Mouse (Mus musculus) CH12.LX (cell line): Measurements from ENCODE around the gene Coq10b. TPM values are rescaled to one million over a fixed set of nuclear protein-coding genes. Genes with fewer than 3 reads are reported as not detected.
A peak's percentile ranks its signal among the peaks of the same experiment; 100 is the strongest.

Experiments
- DNase-seq: peaks from one replicate; pipeline ENCODE4 v3.0.0-alpha.2; 2013; ENCODE audit errors: extremely low read depth
- H3K27ac ChIP-seq: 2 replicates; pipeline ENCODE4 v1.5.1; 2012; ENCODE audit warnings: low read depth, mild to moderate bottlenecking, control low read depth, moderate library complexity; ENCODE audit not compliant: insufficient read depth
- H3K27me3 ChIP-seq: replicated peaks from 2 replicates; pipeline ENCODE3; 2012; ENCODE audit warnings: inconsistent platforms
- H3K36me3 ChIP-seq, 2 experiments: replicated peaks in 1 of 2; 2 replicates each; pipeline versions ENCODE3 to v1.6.1; 2012; ENCODE audit warnings: inconsistent platforms in 1 of 2, low read length in 1 of 2, mild to moderate bottlenecking in 1 of 2, mixed read lengths in 1 of 2, moderate library complexity in 1 of 2; ENCODE audit not compliant: control insufficient read depth in 1 of 2, insufficient read depth in 1 of 2
- H3K4me1 ChIP-seq, 2 experiments: 2 replicates each; pipeline ENCODE4 v1.6.1; 2012; ENCODE audit warnings: inconsistent platforms in 1 of 2, moderate library complexity in 1 of 2; ENCODE audit not compliant: insufficient read depth in 2 of 2, control insufficient read depth in 1 of 2
- H3K4me2 ChIP-seq: 2 replicates; pipeline ENCODE4 v1.6.1; 2012; ENCODE audit warnings: low read depth, mild to moderate bottlenecking, control low read depth; ENCODE audit not compliant: poor library complexity, insufficient read depth, severe bottlenecking
- H3K4me3 ChIP-seq, 3 experiments: fragments of 150-350 bp in 1 of 3; sonication (generic) in 1 of 3; replicated peaks in 1 of 3; 2 replicates each; pipeline versions ENCODE3 to v1.5.1; 2011 to 2012; ENCODE audit warnings: low read depth in 2 of 3, low read length in 2 of 3, mild to moderate bottlenecking in 2 of 3, moderate library complexity in 2 of 3, control low read depth in 1 of 3, improper control_type of control experiment in 1 of 3, inconsistent platforms in 1 of 3, mixed read lengths in 1 of 3; ENCODE audit not compliant: poor library complexity in 1 of 3
- H3K79me2 ChIP-seq: replicated peaks from 2 replicates; pipeline ENCODE4 v1.6.1; 2012; ENCODE audit warnings: mild to moderate bottlenecking, moderate library complexity; ENCODE audit not compliant: control insufficient read depth, poor library complexity, insufficient read depth, severe bottlenecking; ENCODE audit errors: extremely low read depth
- H3K9ac ChIP-seq: 2 replicates; pipeline ENCODE4 v1.6.1; 2012; ENCODE audit warnings: low read depth, mild to moderate bottlenecking, control low read depth, moderate library complexity; ENCODE audit not compliant: insufficient read depth
- H3K9me3 ChIP-seq: replicated peaks from 2 replicates; pipeline ENCODE3; 2012; ENCODE audit warnings: low read length, inconsistent platforms, mixed read lengths
- BHLHE40 ChIP-seq: IDR thresholded peaks from 2 replicates; pipeline ENCODE4 v1.6.1; 2011; ENCODE audit warnings: mild to moderate bottlenecking, low read depth, low read length, improper control_type of control experiment
- CHD1 ChIP-seq: IDR thresholded peaks from 2 replicates; pipeline ENCODE4 v1.6.1; 2012; ENCODE audit warnings: low read depth, low read length, improper control_type of control experiment, inconsistent platforms
- CHD2 ChIP-seq: IDR thresholded peaks from 2 replicates; pipeline ENCODE4 v1.6.1; 2011; ENCODE audit warnings: low read length, improper control_type of control experiment
- CTCF ChIP-seq, 2 experiments: IDR thresholded peaks in 1 of 2; conservative IDR thresholded peaks in 1 of 2; 2 replicates each; pipeline ENCODE4 v1.5.1; 2011 to 2012; ENCODE audit warnings: low read depth in 2 of 2, low read length in 2 of 2, improper control_type of control experiment in 1 of 2, inconsistent platforms in 1 of 2, mild to moderate bottlenecking in 1 of 2, moderate library complexity in 1 of 2
- ELF1 ChIP-seq: IDR thresholded peaks from 2 replicates; pipeline ENCODE4 v1.6.1; 2014; ENCODE audit warnings: low read depth, mild to moderate bottlenecking, inconsistent platforms, low read length, improper control_type of control experiment
- EP300 ChIP-seq: IDR thresholded peaks from 2 replicates; pipeline ENCODE4 v1.6.1; 2011; ENCODE audit warnings: low read length, improper control_type of control experiment
- ETS1 ChIP-seq: conservative IDR thresholded peaks from 2 replicates; pipeline ENCODE4 v1.6.1; 2012; ENCODE audit warnings: low read depth, mild to moderate bottlenecking, inconsistent platforms, low read length, improper control_type of control experiment, moderate library complexity
- HCFC1 ChIP-seq: IDR thresholded peaks from 2 replicates; pipeline ENCODE4 v1.6.1; 2012; ENCODE audit warnings: low read depth, mild to moderate bottlenecking, inconsistent platforms, low read length, improper control_type of control experiment
- JUN ChIP-seq: IDR thresholded peaks from 2 replicates; pipeline ENCODE4 v1.6.1; 2011; ENCODE audit warnings: low read depth, mild to moderate bottlenecking, low read length, improper control_type of control experiment, moderate library complexity; ENCODE audit not compliant: insufficient read depth
- JUND ChIP-seq: conservative IDR thresholded peaks from 2 replicates; pipeline ENCODE4 v1.6.1; 2011; ENCODE audit warnings: low read depth, low read length, improper control_type of control experiment
- MAFK ChIP-seq: IDR thresholded peaks from 2 replicates; pipeline ENCODE4 v1.6.1; 2011; ENCODE audit warnings: low read length, improper control_type of control experiment; ENCODE audit not compliant: insufficient replicate concordance
- MAX ChIP-seq: IDR thresholded peaks from 2 replicates; pipeline ENCODE4 v1.6.1; 2011; ENCODE audit warnings: low read length, improper control_type of control experiment
- MAZ ChIP-seq: IDR thresholded peaks from 2 replicates; pipeline ENCODE4 v1.6.1; 2012; ENCODE audit warnings: low read depth, mild to moderate bottlenecking, inconsistent platforms, low read length, improper control_type of control experiment, moderate library complexity
- MEF2A ChIP-seq: IDR thresholded peaks from 2 replicates; pipeline ENCODE4 v1.6.1; 2014; ENCODE audit warnings: low read depth, mild to moderate bottlenecking, inconsistent platforms, low read length, improper control_type of control experiment, borderline replicate concordance
- MYC ChIP-seq: IDR thresholded peaks from 2 replicates; pipeline ENCODE4 v1.6.1; 2011; ENCODE audit warnings: low read depth, mild to moderate bottlenecking, improper control_type of control experiment, low read length
- PAX5 ChIP-seq: IDR thresholded peaks from 2 replicates; pipeline ENCODE4 v1.6.1; 2012; ENCODE audit warnings: low read length, inconsistent platforms, mixed read lengths
- POLR2AphosphoS2 ChIP-seq: IDR thresholded peaks from 2 replicates; pipeline ENCODE4 v1.6.1; 2011; ENCODE audit warnings: low read depth, low read length, improper control_type of control experiment
- RAD21 ChIP-seq: IDR thresholded peaks from 2 replicates; pipeline ENCODE4 v1.6.1; 2011; ENCODE audit warnings: low read depth, mild to moderate bottlenecking, low read length, improper control_type of control experiment, moderate library complexity
- SMC3 ChIP-seq: IDR thresholded peaks from 2 replicates; pipeline ENCODE4 v1.6.1; 2011; ENCODE audit warnings: low read depth, low read length, improper control_type of control experiment
- TBP ChIP-seq: conservative IDR thresholded peaks from 2 replicates; pipeline ENCODE4 v1.6.1; 2011; ENCODE audit warnings: low read depth, low read length, improper control_type of control experiment
- UBTF ChIP-seq: IDR thresholded peaks from 2 replicates; pipeline ENCODE4 v1.6.1; 2012; ENCODE audit warnings: low read depth, mild to moderate bottlenecking, inconsistent platforms, low read length, improper control_type of control experiment, moderate library complexity
- USF1 ChIP-seq: IDR thresholded peaks from 2 replicates; pipeline ENCODE4 v1.6.1; 2014; ENCODE audit warnings: low read depth, mild to moderate bottlenecking, inconsistent platforms, low read length, improper control_type of control experiment
- USF2 ChIP-seq: conservative IDR thresholded peaks from 2 replicates; pipeline ENCODE4 v1.6.1; 2011; ENCODE audit warnings: low read depth, low read length, improper control_type of control experiment
- ZMIZ1 ChIP-seq: IDR thresholded peaks from 2 replicates; pipeline ENCODE4 v1.6.1; 2012; ENCODE audit warnings: low read depth, mild to moderate bottlenecking, inconsistent platforms, low read length, improper control_type of control experiment
- ZNF384 ChIP-seq: IDR thresholded peaks from 2 replicates; pipeline ENCODE4 v1.6.1; 2012; ENCODE audit warnings: low read depth, low read length, improper control_type of control experiment, inconsistent platforms
- dilution Hi-C: fragments of 300-500 bp; cut with MboI; formaldehyde crosslinking; loops from 2 replicates; pipeline ENCODE4 v1.14.3; 2020; ENCODE audit warnings: low sequenced_read_pairs; ENCODE audit not compliant: extremely low pct_unique_long_range_greater_than_20kb, extremely low pct_ligation_motif_present
- in situ Hi-C: fragments of 300-500 bp; cut with MboI; formaldehyde crosslinking; loops from 3 replicates; pipeline ENCODE4 v1.14.3; 2019; ENCODE audit warnings: low sequenced_read_pairs, low pct_ligation_motif_present, low pct_unique_long_range_greater_than_20kb, mixed read lengths
- polyA plus RNA-seq: library from polyadenylated mRNA; unstranded; fragments of >175 nt; gene quantifications from 2 replicates; pipeline ENCODE4 v1.2.1, GENCODE M21; 2012; ENCODE audit warnings: low read depth; ENCODE audit not compliant: insufficient read length
- total RNA-seq, 2 experiments: library from RNA; depleted of rRNA; stranded (reverse); fragments of 300-350 nt in 1 of 2; fragments of >200 nt in 1 of 2; gene quantifications; 2 replicates each; pipeline ENCODE4 v1.2.3; 2012 to 2014

Coq10b gene
- total and polyA plus RNA-seq, 3 experiments = 3.0 to 14.4 (median 7.0) TPM

DNA sequence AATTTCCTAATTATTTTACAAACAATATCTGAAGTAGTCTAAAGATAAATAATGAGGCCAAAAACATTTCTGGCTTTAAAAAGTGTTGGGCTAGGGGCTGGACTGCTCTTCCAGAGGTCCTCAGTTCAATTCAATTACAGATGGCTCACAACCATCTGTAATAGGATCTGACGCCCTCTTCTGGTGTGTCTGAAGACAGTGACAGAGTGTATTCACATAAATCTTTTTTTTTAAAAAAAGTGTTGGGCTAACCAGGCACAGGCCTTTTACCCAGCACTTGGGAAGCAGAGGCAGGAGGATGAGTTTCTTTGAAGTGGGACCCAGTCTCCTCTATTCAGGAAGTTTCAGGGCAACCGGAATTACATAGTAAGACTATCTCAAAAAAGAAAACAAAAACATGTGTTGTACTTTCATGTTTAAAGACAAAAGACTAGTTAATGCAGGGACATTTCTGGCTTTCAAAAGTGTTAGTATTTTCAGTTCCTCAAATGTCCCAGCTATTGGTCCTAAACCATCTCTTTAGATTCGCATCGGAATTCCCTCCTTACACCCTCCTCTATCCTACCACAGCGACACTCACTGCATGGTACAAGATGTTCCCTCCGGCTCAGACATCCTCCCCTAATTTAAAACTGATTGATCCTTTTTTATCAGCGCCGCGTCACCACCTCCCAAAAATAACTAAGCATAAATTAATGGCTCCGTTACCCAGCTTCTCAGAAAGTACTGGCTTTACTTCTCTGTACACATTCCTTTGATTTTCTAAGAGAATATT, 26.7 kb upstream of the Coq10b start (continued):
- TF ChIP-seq USF2 (no peak), POLR2AphosphoS2 (no peak), RAD21 (no peak), CHD2 (no peak), SMC3 (no peak), CTCF (conservative IDR thresholded peaks at IDR 0.05 in 1 of 2, IDR thresholded peaks at IDR 0.05 in 1 of 2; ENCODE audit: low read depth in 2 of 2, low read length in 2 of 2) (peak in 1 of 2 experiments; percentile 34; a peak in 2 of 4 replicates), ELF1 (0 out of 2 replicates have a peak, but pooled peaks have one; percentile 21), MYC (no peak), BHLHE40 (no peak), HCFC1 (no peak; the same call in 1 of the 2 replicates), ZMIZ1 (no peak), EP300 (peak; percentile 74; the same call in 1 of the 2 replicates)

- Histone ChIP-seq H3K4me2 (peak overlapping the region; percentile 98), H3K27me3 (no peaks in the 10 kb centered on the region), H3K9ac (peak overlapping the region; percentile 92), H3K9me3 (no peaks in the 10 kb centered on the region), H3K79me2 (peaks cover 54% of the 10 kb centered on the region), H3K4me3 (peak overlapping the region; percentile 92 to 99 (median 92)), H3K27ac (peak overlapping the region; percentile 89)
- DNase-seq = peak; percentile 21
- in situ Hi-C loops = no loop called here
- 0 out of 2 replicates have a peak, but pooled peaks have one; percentile 72 for TF ChIP-seq UBTF
- TF ChIP-seq BHLHE40 = no peak
- no peak for TF ChIP-seq ZMIZ1
- TF ChIP-seq, all 38 proteins: peak for 1
- Histone ChIP-seq H3K36me3 (peaks cover 0 to 13% of the 10 kb centered on the region in 2 experiments), H3K4me1 (peaks cover 5 to 40% of the 10 kb centered on the region in 2 experiments)
- dilution Hi-C loops = no loop called here
These were observed 25.9 kb upstream of the Coq10b start for GRCm38 (mm10) chr1:55026444-55027252.

DNA sequence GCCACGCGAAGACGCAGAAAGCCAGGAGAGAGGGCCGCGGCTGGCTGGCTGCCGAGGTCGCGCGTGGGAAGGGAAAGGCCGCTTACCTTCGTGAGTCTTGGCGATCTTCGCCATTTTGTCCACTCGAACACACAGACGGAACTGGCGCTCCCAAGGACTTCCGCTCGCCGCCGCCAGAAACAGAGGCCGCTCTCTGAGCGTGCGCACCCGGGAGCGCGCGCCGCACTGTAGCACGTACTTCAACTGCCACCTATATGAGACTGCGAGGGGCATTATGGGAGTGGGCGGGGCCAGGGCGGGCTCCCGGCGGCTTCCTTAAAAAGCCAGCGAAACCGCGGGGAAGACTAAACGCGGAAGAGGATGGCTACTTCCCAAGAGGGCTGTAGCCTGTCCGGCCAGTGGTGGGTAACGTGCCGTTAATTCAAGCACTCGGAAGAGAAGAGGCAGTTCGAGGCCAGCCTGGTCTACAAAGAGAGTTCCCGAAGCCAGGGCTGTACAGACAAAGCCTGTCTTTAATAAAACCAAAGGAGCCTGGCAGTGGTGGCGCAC, 25.2 kb upstream of the Coq10b start, which contains the start of gene Sf3b1:
Sf3b1 (minus strand) TSS at position 229 of the 549 bp plus-strand sequence.
- Histone ChIP-seq H3K36me3 (peaks cover 0 to 11% of the 10 kb centered on the region in 2 experiments), H3K4me1 (peaks cover 5 to 40% of the 10 kb centered on the region in 2 experiments), H3K27ac (peak within 1 kb of the TSS; percentile 89), H3K9me3 (no peaks in the 10 kb centered on the region), H3K4me2 (peak within 1 kb of the TSS; percentile 98), H3K9ac (peak within 1 kb of the TSS; percentile 92), H3K27me3 (no peaks in the 10 kb centered on the region), H3K79me2 (peaks cover 47% of the 10 kb centered on the region), H3K4me3 (peak within 1 kb of the TSS; percentile 92 to 99 (median 92))
- in situ Hi-C loops (no loop called here), dilution Hi-C loops (no loop called here)
- peak; percentile 96 for DNase-seq
- TF ChIP-seq MAX = peak; percentile 52; the same call in 1 of the 2 replicates
- no peak for TF ChIP-seq SMC3
- TF ChIP-seq ELF1 = peak; percentile 96
- no peak for TF ChIP-seq JUN
- TF ChIP-seq MEF2A = peak; percentile 63
- TF ChIP-seq JUND = no peak
- TF ChIP-seq PAX5 = no peak
- TF ChIP-seq RAD21 = no peak
- 0 out of 2 replicates have a peak, but pooled peaks have one; percentile 6 for TF ChIP-seq ZNF384
- TF ChIP-seq TBP = peak; percentile 96
- no peak for TF ChIP-seq CHD2
- TF ChIP-seq MAZ = no peak
- no peak for TF ChIP-seq USF1
- peak; percentile 95 for TF ChIP-seq POLR2AphosphoS2
- TF ChIP-seq CHD1 = 0 out of 2 replicates have a peak, but pooled peaks have one; percentile 76
- peak; percentile 31; the same call in 1 of the 2 replicates for TF ChIP-seq ETS1
- TF ChIP-seq MAFK = no peak
- TF ChIP-seq UBTF = no peak
